Mouse (Mus musculus): ENCODE measurements around the gene Scn5a.
A peak's percentile ranks its signal among the peaks of the same experiment; 100 is the strongest.

The Scn5a gene

GRCm38 (mm10) chr9:119498885-119499284 lies 79.9 kb downstream of the Scn5a start:
- no peak for DNase-seq

DNA sequence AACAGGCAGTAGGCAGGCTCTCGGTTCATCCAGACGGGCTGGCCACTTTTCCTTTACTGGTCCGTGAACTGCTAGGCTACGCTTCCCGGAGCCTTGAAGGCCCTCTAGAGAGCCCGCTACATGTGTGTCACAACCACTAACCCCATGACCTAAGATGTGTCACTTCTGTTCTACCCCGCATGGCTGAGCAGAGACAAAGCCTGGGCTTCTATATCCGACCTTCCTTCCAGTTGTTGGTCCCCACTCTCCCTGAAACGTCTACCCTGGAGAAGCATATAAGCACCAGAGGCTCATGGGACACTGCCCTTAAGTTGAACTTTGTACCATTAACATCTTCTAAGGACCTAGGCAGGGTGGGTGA lies 80.6 kb downstream of the Scn5a start:
- no peak for DNase-seq

DNA sequence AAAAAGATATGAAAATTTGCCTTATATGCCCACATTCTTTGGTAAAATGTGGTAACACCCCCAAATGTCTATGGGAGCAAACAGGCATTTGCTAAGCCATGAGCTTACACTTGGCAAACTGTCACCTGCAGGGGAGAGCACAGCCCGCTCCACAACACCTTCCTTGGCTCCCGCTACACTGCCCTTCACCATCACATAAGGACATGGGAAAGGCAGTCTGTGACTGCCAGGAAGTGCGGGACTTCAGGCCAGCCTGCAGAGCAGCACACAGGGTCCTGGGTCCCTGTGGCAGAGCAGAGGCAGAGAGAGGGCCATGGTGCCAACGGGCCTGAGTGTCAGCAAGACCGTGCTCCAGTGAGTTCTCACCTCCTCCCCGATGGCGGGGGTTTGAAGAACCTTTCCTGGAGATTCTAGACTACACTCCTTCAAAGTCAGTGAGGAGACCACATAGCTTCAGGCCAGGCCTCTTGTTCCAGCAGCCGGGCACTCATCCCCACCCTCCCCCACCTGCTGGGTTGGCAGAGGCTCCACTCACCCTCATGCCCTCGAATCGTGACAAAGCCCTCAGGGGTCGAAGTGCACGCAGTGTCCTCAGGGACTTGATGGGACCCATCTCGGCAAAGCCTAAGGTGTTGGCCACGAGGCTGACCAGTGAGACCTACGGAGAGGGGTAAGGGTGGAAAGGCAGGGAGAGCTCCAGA lies 81.1 kb downstream of the Scn5a start:
- no peak for DNase-seq

- DNase-seq = no peak
These were observed 81.9 kb downstream of the Scn5a start for GRCm38 (mm10) chr9:119496960-119497359.

DNA sequence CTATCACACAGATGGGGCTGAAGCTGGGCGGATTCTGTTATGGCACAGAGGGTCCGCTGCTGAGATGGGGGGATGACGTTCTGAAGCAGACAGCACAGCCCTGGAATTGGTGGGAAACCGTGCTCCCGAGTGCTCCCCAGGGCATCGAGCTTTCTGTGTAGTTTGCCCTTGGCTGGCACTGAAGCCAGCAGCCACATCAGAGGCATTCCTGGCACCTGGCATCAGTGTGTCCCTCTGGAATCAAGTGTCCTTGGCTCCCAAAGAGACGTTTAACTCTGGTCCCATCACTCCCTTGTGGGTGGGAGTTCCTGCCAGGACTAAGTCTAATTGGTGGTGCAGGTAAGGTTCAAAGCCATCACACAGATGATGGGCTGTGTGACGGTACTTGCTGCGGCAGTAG lies 82.5 kb downstream of the Scn5a start:
- DNase-seq = no peak

- DNase-seq = no peak
These were observed 93.9 kb downstream of the Scn5a start for GRCm38 (mm10) chr9:119484868-119485267.

DNA sequence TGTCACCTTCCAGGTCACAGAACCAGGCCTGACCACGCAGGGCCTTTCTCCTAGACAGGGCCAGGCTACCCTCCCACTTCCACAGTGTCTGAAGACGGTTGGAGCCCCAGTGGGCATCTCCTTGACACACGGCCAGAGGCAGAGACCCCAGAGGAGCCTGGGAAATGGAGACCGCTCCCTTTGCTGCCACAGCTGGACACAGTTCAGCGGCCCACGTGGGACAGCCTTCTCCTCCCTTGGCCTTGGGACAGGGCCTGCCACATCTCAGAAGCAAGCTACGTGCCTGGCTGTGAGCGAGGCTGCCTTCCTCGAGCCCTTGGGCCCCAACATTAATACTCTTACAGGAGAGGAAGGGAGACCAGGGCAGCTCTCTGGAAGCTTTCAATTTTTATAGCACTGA lies 94.4 kb downstream of the Scn5a start:
- DNase-seq = no peak

DNA sequence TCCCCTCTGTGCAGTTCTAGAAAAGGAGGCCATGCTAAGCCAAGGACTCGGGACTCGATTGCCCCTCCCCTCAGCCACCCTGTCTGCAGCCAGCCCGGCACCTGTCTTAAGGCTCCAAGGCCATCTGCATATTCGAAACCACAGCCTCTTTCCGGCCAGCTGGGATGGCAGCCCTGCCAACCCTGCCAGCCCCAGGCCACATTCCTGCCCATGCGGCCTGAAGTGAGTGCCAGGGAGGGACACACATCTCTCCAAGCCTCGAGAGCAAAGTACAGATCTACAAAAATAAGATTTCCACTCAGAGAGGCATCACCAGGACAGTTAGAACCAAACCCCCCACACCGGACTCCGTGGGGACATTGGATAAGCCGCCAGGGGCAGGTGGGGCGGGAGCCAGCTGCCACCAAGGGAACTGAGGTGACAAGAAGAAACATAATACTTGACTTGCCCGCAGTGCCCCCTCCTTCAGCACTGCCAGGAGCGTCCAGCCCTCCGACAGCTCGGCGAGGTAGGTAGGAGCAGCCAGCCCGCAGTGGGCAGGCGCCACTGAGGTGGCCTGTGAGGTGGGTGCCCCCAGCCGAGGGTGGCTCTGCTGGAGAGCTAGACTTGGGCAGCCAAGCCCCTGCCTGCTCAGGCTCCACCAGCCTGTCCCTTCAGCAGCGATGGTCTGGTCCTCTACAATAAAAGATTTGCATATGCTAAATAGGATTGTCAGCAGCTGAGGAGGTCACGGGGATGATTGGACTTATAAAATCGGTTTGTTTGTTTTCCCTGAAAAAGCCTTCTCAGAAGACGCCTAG lies 95.1 kb downstream of the Scn5a start:
- no peak for DNase-seq

DNA sequence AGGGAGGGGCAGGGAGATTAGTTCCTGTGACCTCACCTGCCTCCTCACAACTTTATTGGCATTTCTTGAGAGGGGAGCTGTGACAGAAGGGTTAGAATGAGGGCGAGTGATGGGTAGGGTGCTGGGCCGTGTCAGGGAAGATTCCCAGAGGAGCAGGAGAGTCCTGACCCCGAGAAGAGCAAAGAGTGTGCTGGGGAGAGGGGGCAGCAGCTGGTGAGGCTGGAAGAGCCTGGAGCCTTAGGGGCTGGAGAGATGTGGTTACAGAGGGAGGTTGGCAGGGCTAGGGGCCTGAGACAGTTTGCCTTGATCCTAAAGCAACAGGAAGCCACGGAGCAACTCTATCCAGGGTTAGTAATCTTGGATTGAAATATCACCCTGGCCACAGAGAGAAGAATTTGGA lies 97.2 kb downstream of the Scn5a start:
- DNase-seq = no peak

- DNase-seq = no peak
These were observed 99.5 kb downstream of the Scn5a start for GRCm38 (mm10) chr9:119479297-119479696.

DNA sequence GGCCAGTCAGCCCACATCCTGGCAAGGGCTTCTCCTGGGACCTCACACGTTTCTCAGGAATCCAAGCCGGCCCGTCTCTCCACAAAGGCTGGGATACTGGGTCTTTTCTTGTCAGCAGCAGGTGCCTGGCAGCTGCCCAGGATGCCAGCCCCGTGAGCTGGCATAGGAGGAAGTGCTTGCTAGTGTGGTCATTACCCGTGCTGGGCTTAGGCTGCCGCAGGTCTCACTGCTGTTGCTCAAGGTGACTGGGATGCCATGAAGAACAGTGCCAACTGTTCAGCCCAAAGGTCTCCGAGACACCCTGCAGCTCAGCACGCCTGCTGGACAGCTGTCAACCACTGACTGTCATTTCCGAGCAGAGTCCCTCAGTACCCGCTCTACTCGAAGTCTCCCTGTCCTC lies 100.5 kb downstream of the Scn5a start:
- no peak for DNase-seq

- no peak for DNase-seq
These were observed 101.1 kb downstream of the Scn5a start for GRCm38 (mm10) chr9:119477754-119478153.

DNA sequence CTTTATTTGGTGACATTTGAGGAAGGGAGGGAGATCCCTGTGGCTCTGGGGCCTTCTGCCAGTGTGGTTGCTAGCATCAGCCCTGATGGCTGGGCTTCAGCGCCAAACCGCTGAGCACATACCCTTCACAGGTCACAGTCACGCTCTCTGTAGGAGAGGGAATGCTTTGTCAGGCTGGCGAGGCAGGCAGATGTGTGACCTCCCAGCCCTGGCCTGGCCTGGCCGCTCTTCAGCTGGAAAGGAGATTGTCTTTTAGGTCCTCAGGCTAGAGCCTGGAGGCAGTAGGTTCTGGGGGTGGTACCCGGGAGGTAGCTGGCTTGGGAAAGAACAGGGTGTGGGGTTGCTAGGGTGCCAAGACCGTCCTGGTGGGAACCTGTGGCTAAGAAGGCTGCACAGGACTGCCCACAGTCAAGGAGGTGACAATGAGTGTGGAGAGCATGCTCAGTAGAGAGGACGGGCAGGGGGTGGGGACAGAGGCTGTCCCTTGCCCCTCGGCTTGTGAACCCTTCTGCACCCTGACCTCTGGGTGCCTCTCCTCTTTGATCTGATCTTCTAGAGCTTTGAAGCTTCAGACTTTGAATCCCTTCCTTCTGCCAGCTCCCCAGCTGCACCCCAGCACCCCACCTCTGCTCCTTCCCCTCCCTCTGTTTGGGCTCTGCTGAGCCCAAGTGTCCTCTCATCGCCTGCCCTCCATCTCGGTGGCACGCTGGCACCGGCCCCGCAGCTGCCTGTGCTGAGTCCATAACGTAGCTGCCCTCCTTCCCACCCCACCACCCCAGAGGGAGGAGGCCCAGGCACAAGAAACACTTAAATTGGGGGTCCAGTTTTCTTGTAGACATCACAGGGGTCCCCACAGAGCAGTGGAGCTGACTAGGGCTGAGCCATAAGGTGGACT lies 103.9 kb downstream of the Scn5a start:
- peak; percentile 38 for DNase-seq

DNA sequence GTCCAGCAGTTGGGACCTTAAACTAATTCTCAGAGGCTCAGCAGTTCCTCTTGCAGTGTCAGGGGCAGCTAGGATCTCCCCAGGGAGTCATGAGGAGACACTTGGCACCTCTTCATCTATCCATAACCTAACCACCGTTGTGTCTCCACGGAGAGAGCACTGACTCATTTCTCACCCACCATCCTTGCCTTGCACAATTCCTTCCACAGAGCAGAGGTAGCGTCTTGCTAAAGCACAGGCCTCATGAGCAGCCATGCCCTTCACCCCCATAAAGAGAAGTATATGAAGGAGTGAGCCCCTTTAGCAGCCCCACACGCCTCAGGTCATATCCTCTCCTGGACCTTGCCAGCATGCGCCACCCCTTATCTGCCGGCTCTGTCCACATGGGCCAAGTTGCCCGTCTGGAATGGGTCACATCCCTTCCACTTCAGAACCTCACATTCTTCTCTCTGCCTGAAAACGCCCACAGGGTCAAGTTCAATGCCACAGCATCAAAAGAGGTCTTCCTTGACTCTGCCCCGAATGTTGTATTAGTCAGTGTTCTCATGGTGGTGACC lies 105.1 kb downstream of the Scn5a start:
- DNase-seq = no peak

- DNase-seq = no peak
These were observed 105.8 kb downstream of the Scn5a start for GRCm38 (mm10) chr9:119473011-119473410.

- DNase-seq = no peak
These were observed 106.4 kb downstream of the Scn5a start for GRCm38 (mm10) chr9:119472412-119472918.

DNA sequence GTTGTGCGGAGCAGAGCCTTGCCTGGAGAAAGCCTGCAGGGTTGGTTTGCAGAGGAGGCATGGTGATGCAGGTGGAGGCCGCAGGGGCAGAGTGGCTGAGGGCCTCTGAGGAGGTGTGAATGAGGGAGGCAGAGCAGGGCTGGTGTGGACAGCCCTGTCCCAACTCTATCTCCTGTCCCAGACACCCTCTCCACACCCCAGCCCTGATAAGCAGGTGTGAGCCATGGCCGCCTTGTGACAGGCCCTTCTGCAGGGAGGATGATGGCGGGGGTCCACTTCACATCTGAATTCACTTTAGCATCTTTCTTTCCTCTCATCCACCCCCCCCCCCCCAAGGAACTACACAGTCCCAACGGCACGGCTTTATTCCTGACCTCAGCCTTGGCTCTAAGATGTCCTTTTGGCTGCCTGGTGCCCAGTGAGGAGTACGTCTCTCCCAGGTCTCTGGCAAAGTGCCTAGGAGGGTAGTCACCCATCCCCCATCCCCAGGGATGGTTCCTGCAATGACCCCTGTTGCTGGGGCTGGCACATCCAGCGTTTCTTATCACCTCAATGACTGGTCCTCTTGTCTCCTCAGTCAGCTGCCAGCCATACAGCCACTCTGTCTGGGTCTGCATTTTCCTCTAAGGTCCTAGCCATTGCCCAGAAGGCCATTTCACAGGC lies 109.0 kb downstream of the Scn5a start:
- no peak for DNase-seq

GRCm38 (mm10) chr9:119465595-119465994 lies 113.2 kb downstream of the Scn5a start:
- peak; percentile 25 for DNase-seq

DNA sequence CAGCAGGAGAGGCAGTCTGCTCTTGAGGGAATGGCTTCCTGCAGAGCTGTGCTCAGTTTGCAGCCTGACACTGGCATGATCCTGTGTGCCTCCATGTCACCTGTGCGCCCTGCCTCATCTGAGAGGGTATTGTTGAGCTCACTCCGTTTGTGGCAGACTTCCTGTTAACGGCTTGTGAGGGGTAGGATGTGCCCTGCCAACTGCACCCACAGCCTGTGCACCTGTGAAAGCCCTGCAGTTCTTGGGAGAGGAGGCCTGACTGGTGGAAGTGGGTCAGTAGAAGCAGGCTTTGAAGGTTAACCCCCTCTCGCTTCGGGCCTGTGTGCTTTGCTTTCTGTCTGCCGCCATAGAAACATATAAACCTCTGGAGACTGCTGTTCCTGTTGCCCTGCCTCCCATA lies 113.8 kb downstream of the Scn5a start:
- no peak for DNase-seq

DNA sequence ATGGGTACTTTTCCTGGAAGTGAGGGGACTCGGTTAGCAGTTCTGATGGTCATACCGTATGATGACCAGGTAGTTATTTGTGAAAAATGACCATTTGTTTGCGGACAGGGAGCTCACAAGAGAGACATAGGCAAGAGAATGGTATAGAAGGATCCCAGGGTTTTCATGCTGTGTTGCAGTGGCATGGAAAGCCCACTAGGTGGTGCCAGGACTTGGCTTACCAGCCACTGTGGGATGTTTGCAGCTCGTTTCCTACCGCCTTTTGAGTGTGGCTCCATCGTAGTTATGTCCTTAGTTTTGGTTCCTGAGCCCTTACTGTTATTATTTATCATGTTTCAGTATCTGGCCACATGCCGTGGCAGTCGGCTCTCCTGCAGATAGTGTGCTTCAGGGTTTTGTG lies 118.4 kb downstream of the Scn5a start:
- DNase-seq = peak; percentile 70

DNA sequence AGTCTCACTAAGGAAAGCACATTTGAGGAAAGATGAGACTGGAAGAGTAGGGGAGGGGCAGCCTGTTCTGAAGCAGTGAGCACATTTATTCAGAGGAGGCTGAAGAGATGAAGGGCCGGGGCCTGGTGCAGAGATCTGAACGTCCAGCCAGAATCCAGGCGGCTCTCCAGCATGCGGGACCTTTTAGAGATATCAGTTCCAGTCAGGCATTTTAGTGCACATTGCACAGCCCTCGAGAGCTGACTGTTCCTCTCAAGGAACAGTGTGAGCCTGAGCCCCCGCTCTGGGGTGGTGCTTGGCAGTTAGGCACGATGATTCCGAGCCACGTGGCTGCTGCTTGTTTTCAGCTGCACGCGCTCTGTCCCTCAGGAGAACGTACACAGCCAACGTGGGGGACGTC lies 121.7 kb downstream of the Scn5a start:
- DNase-seq = no peak

DNA sequence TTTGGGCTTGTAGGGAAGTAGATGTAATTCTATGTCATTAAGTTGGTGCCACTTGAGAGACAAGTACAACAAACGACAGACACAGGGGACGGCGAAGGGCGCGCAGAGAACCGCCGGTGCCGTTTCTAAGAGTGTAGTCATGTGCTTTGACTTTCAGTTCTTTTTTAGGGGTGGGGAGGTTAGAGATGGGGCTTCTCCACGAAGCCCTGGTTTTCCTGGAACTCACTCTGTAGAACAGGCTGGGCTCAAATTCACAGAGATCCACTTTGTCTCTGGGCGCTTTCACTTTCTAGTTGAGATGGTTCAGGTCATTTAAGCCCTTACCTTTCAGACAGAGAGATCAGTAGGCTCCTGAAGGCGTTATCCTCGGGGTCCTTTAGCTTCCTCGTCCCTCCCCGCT lies 122.8 kb downstream of the Scn5a start:
- no peak for DNase-seq

GRCm38 (mm10) chr9:119445737-119446136 lies 133.1 kb downstream of the Scn5a start:
- DNase-seq = no peak

All from lung, postnatal 14 days (tissue).